Mouse (Mus musculus): ENCODE data around the gene Cryl1.

Gene Cryl1

GRCm38 (mm10) chr14:57376956-57377355, 21.4 kb downstream of the Cryl1 start:
- in situ Hi-C loops (cut with MboI; ENCODE audit: unreplicated experiment in 2 of 2) = loop anchor here (10.0 to 25.0 kb wide), 5 partner anchors 235 to 1738 kb away; no protein-coding TSS in a partner anchor

- in situ Hi-C loops (cut with MboI; ENCODE audit: unreplicated experiment in 2 of 2) = loop anchor here (10.0 to 25.0 kb wide), 5 partner anchors 236 to 1739 kb away; no protein-coding TSS in a partner anchor
These were observed 22.3 kb downstream of the Cryl1 start for GRCm38 (mm10) chr14:57376016-57376415.

- in situ Hi-C loops (cut with MboI; ENCODE audit: unreplicated experiment in 2 of 2) = loop anchor here (10.0 to 25.0 kb wide), 5 partner anchors 237 to 1740 kb away; no protein-coding TSS in a partner anchor
These were observed 23.1 kb downstream of the Cryl1 start for GRCm38 (mm10) chr14:57375205-57375604.

GRCm38 (mm10) chr14:57372348-57373102, 25.8 kb downstream of the Cryl1 start:
- in situ Hi-C loops (cut with MboI; ENCODE audit: unreplicated experiment in 2 of 2) = loop anchor here (5.0 to 10.0 kb wide), 5 partner anchors 242 to 1742 kb away; no protein-coding TSS in a partner anchor

GRCm38 (mm10) chr14:57367327-57367726, 31.0 kb downstream of the Cryl1 start:
- in situ Hi-C loops (cut with MboI; ENCODE audit: unreplicated experiment in 2 of 2) = loop anchor here in 1 of 2 experiments (5.0 kb wide), 1 partner anchor 315 kb away; no protein-coding TSS in a partner anchor

- in situ Hi-C loops (cut with MboI; ENCODE audit: unreplicated experiment in 2 of 2) = loop anchor here in 1 of 2 experiments (5.0 kb wide), 1 partner anchor 316 kb away; no protein-coding TSS in a partner anchor
These were observed 31.6 kb downstream of the Cryl1 start for GRCm38 (mm10) chr14:57366724-57367123.

- in situ Hi-C loops (cut with MboI; ENCODE audit: unreplicated experiment in 2 of 2) = loop anchor here in 1 of 2 experiments (5.0 kb wide), 1 partner anchor 317 kb away; no protein-coding TSS in a partner anchor
These were observed 33.0 kb downstream of the Cryl1 start for GRCm38 (mm10) chr14:57365341-57365740.

GRCm38 (mm10) chr14:57363833-57364232, 34.5 kb downstream of the Cryl1 start:
- in situ Hi-C loops (cut with MboI; ENCODE audit: unreplicated experiment in 2 of 2) = no loop called here

- in situ Hi-C loops (cut with MboI; ENCODE audit: unreplicated experiment in 2 of 2) = no loop called here
These were observed 35.3 kb downstream of the Cryl1 start for GRCm38 (mm10) chr14:57362726-57363660.

GRCm38 (mm10) chr14:57357030-57357429, 41.3 kb downstream of the Cryl1 start:
- in situ Hi-C loops (cut with MboI; ENCODE audit: unreplicated experiment in 2 of 2) = no loop called here

GRCm38 (mm10) chr14:57351521-57352235, 46.7 kb downstream of the Cryl1 start:
- in situ Hi-C loops (cut with MboI; ENCODE audit: unreplicated experiment in 2 of 2) = no loop called here

- in situ Hi-C loops (cut with MboI; ENCODE audit: unreplicated experiment in 2 of 2) = no loop called here
These were observed 48.4 kb downstream of the Cryl1 start for GRCm38 (mm10) chr14:57349955-57350354.

GRCm38 (mm10) chr14:57348155-57348554, 50.2 kb downstream of the Cryl1 start:
- in situ Hi-C loops (cut with MboI; ENCODE audit: unreplicated experiment in 2 of 2) = no loop called here

- in situ Hi-C loops (cut with MboI; ENCODE audit: unreplicated experiment in 2 of 2) = no loop called here
These were observed 52.2 kb downstream of the Cryl1 start for GRCm38 (mm10) chr14:57346135-57346534.

GRCm38 (mm10) chr14:57344781-57345492, 53.4 kb downstream of the Cryl1 start:
- in situ Hi-C loops (cut with MboI; ENCODE audit: unreplicated experiment in 2 of 2) = no loop called here

GRCm38 (mm10) chr14:57343057-57343750, 55.1 kb downstream of the Cryl1 start:
- in situ Hi-C loops (cut with MboI; ENCODE audit: unreplicated experiment in 2 of 2) = no loop called here

- in situ Hi-C loops (cut with MboI; ENCODE audit: unreplicated experiment in 2 of 2) = no loop called here
These were observed 55.8 kb downstream of the Cryl1 start for GRCm38 (mm10) chr14:57342316-57343055.

- in situ Hi-C loops (cut with MboI; ENCODE audit: unreplicated experiment in 2 of 2) = no loop called here
These were observed 59.7 kb downstream of the Cryl1 start for GRCm38 (mm10) chr14:57338666-57339065.
